Mouse (Mus musculus) left cerebral cortex, postnatal 14 days (tissue): ENCODE measurements around the gene Atad3a. TPM values are rescaled to one million over a fixed set of nuclear protein-coding genes. Genes with fewer than 3 reads are reported as not detected.

ENCODE experiments used
- DNase-seq, 2 experiments: peaks; one replicate each; pipeline ENCODE4 v3.0.0; 2021 to 2022; ENCODE audit warnings: low spot score in 2 of 2, mixed read lengths in 1 of 2
- intact Hi-C: fragments of 180-260 bp; cut with DNase I; formaldehyde crosslinking; loops from one replicate; pipeline ENCODE4 v1.15.1; 2025
- microRNA-seq, 2 experiments: library from miRNA; unstranded; fragments of <30 nt; microRNA quantifications; one replicate each; pipeline ENCODE4 v1.2.0; 2022
- total RNA-seq, 2 experiments: library from RNA; stranded (reverse); gene quantifications; 2 replicates each; pipeline ENCODE4 v1.2.3; 2021

The Atad3a gene
- total RNA-seq, 2 experiments from 2014 or later = 52.3 to 53.2 TPM

GRCm38 (mm10) chr4:155703425-155703929 is 57.4 kb downstream of the Atad3a start:
- intact Hi-C loops = loop anchor here (5.0 kb wide), 1 partner anchor 76 kb away; no protein-coding TSS in a partner anchor
- DNase-seq = no peak

DNA sequence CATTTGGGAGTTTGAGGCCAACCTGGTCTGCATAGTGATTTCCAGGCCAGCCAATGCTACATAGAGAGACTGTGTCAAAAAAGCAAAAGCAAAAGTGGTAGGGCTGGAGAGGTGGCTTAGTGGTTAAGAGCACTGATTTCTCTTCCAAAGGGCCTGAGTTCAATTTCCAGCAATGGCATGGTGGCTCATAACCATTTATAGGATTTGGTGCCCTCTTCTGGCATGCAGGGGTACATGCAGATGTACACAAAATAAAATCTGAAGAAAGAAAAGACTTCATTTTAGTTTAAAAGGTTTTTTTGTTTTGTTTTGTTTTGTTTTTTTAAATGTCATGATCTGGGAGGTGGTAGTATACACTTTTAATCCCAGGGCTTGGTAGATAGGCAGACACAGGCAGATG is 60.5 kb downstream of the Atad3a start:
- intact Hi-C loops = loop anchor here (5.0 kb wide), 1 partner anchor 73 kb away; no protein-coding TSS in a partner anchor
- no peak for DNase-seq

DNA sequence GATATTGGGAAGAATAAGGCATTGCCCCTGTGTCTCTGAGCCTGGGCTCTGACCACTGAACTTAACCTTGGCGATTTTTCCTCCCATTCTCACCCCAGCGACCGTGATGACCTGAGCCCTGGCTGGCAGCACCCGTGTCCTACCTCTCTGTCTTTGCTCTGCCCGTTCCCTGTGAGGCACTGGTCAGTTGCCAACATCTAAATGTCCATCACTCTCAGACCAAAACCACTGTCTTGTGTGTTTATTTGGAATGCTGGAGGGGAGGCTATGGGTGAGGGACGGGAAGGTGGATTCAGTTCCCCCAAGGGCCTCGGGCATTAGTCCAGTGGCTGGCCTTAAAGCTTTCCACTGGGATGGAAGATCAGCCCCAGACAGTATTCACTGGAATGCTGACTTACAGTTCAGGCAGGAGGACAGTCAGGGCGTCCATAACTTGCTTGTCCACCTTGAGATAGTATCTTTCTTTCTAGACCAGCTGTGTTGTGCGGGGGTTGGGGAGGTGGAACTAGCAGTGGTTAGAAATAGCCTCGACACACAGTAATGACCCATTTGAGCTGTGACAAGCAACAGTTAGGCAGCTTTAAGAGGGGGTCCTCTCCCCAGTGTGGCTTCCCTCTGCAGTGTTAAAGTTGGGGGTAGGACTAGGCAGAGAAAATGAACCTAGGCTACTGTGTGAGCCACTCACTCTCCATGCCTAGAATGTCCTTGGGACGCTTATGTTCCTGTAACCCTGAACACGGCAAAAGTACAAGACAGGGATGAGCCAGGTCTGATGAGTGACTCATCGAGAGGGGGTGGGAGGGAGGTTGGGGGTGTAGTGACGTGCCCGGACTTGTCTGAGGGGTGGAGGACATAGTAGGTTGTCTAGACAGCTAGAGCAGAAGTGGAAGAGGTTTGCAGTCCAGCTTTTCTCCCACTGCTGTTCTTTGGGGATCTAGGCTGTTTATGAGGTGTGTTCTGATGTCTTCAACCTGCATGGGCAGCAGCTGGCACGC is 64.3 kb downstream of the Atad3a start:
- intact Hi-C loops = no loop called here
- DNase-seq = no peak

DNA sequence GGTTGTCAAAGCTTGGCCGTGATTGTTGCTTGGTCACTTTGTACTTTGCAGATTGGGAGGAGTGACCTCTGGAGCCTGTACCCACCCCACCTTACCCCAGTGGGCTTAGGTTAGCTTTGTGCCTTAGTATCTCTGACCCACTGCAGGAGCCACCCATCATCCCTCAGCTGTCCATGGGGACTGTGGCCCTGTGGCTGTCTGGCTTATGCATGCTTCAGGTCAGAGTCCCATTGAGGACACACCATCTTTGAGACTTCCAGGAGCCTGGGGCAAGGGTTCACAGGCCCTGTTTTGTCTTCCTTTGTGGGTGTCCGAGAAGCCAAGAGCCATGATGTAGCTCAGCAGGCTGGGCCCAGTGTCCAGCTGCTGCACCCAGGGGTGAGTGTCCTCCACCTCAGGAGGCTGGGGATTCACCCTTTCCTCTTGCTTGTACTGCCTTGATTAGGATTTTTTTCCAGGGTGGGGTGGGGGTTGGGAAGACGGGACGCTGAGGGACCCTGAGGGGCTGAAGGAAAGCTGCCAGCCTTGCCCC is 65.3 kb downstream of the Atad3a start:
- intact Hi-C loops = no loop called here
- no peak for DNase-seq

- intact Hi-C loops = no loop called here
- peak; percentile 87 to 90 for DNase-seq
Measured at GRCm38 (mm10) chr4:155694482-155695401, 66.2 kb downstream of the Atad3a start.

- intact Hi-C loops = no loop called here
- DNase-seq = peak; percentile 72 to 79
Measured at GRCm38 (mm10) chr4:155694111-155694481, 66.8 kb downstream of the Atad3a start, which contains the start of gene Fndc10. Fndc10 (plus strand) TSS chr4:155694342.

- no peak for DNase-seq
- intact Hi-C loops = no loop called here
Measured at GRCm38 (mm10) chr4:155692421-155692820, 68.5 kb downstream of the Atad3a start.

Small RNAs within 50 kb of the gene (microRNA-seq; reads per million reads assigned to microRNA genes)
- gene Gm27743 = 0 reads per million in 2 experiments

Other genes with a start within 250 kb of the Atad3a start
- 10 to 100 TPM; 62.2 to 62.5 TPM for gene Nadk, start 198.7 kb downstream of the Atad3a start, total RNA-seq
- 10 to 100 TPM; 48.8 to 53.1 TPM for gene Slc35e2, start 159.7 kb downstream of the Atad3a start, total RNA-seq
- 10 to 100 TPM; 45.4 to 47.0 TPM for gene Cdk11b, start 136.2 kb downstream of the Atad3a start, total RNA-seq
- gene Gm10563, start 115.7 kb downstream of the Atad3a start, total RNA-seq = not detected
- gene Mmp23, start 107.7 kb downstream of the Atad3a start, total RNA-seq = 1 to 10 TPM; 1.2 to 2.4 TPM
- 100 to 1,000 TPM; 105 TPM for gene Mib2, start 91.9 kb downstream of the Atad3a start, total RNA-seq
- gene Fndc10, start 66.8 kb downstream of the Atad3a start, total RNA-seq = 10 to 100 TPM; 22.8 to 26.0 TPM
- gene Ssu72, start 56.3 kb downstream of the Atad3a start, total RNA-seq = 10 to 100 TPM; 84.2 to 86.8 TPM
- gene Tmem240, start 26.3 kb downstream of the Atad3a start, total RNA-seq = 10 to 100 TPM; 67.0 to 70.7 TPM
- gene Vwa1, start 13.6 kb upstream of the Atad3a start, total RNA-seq = 10 to 100 TPM; 16.3 to 17.0 TPM
- gene Tmem88b, start 24.8 kb upstream of the Atad3a start, total RNA-seq = 10 to 100 TPM in 1 of 2 experiments, 1 to 10 TPM in 1; 8.7 to 11.6 TPM
- gene Ankrd65, start 29.3 kb upstream of the Atad3a start, total RNA-seq = under 1 TPM in 1 of 2 experiments, not detected in 1; 0.31 TPM
- gene Mrpl20, start 41.8 kb upstream of the Atad3a start, total RNA-seq = 100 to 1,000 TPM; 104 to 112 TPM
- 10 to 100 TPM; 69.5 to 73.5 TPM for gene Ccnl2, start 51.4 kb upstream of the Atad3a start, total RNA-seq
- gene Aurkaip1, start 70.2 kb upstream of the Atad3a start, total RNA-seq = 10 to 100 TPM; 83.3 to 84.1 TPM
- 10 to 100 TPM in 1 of 2 experiments, 1 to 10 TPM in 1; 9.0 to 14.0 TPM for gene Mxra8, start 78.6 kb upstream of the Atad3a start, total RNA-seq
- gene Dvl1, start 86.3 kb upstream of the Atad3a start, total RNA-seq = 10 to 100 TPM; 81.5 to 81.6 TPM
- gene Tas1r3, start 102.3 kb upstream of the Atad3a start, total RNA-seq = under 1 TPM; 0.20 to 0.27 TPM
- 10 to 100 TPM; 28.8 to 29.7 TPM for gene Cptp, start 108.3 kb upstream of the Atad3a start, total RNA-seq
- 10 to 100 TPM; 34.4 to 38.4 TPM for gene Ints11, start 108.5 kb upstream of the Atad3a start, total RNA-seq
- gene Pusl1, start 130.7 kb upstream of the Atad3a start, total RNA-seq = 10 to 100 TPM; 65.3 to 66.9 TPM
- 100 to 1,000 TPM; 139 TPM for gene Acap3, start 130.7 kb upstream of the Atad3a start, total RNA-seq
- gene Ube2j2, start 182.7 kb upstream of the Atad3a start, total RNA-seq = 10 to 100 TPM; 69.8 to 79.0 TPM
- 10 to 100 TPM; 13.5 to 15.1 TPM for gene C1qtnf12, start 201.2 kb upstream of the Atad3a start, total RNA-seq
- 10 to 100 TPM in 1 of 2 experiments, 1 to 10 TPM in 1; 9.6 to 10.6 TPM for gene B3galt6, start 231.6 kb upstream of the Atad3a start, total RNA-seq
- 100 to 1,000 TPM; 150 to 157 TPM for gene Sdf4, start 231.8 kb upstream of the Atad3a start, total RNA-seq